Mouse (Mus musculus): ENCODE measurements around the gene Csmd2. TPM values are rescaled to one million over a fixed set of nuclear protein-coding genes. Genes with fewer than 3 reads are reported as not detected.
"Not testable (repeated sequence)": the region's sequence is repeated elsewhere in the genome, so short reads cannot be mapped to it uniquely, and the experiment has no call there.

Csmd2 gene
- polyA plus RNA-seq, 1 experiment from 2014 or later: 4.5 TPM

GRCm38 (mm10) chr4:128492055-128492454 lies 504.4 kb downstream of the Csmd2 start:
- Histone ChIP-seq H3K27me3 (no peaks in the 10 kb centered on the region), H3K4me2 (no peak overlapping the region), H3K9me3 (replicated peaks) (no peaks in the 10 kb centered on the region), H3K9ac (no peak overlapping the region), H3K4me1 (peaks cover 18% of the 10 kb centered on the region), H3K27ac (peak overlapping the region; percentile 49; the same call in 1 of the 2 replicates), H3K36me3 (ENCODE audit: poor library complexity, severe bottlenecking) (peaks cover 7% of the 10 kb centered on the region; the same call in 1 of the 2 replicates), H3K4me3 (no peak overlapping the region)
- ATAC-seq: peak; percentile 88
- WGBS: 19% methylated on average over 8 of the region's 8 CpGs

- H3K27me3 ChIP-seq: no peaks in the 10 kb centered on the region
- no peak overlapping the region for H3K27ac ChIP-seq
- ATAC-seq: no peak
- no peak overlapping the region for H3K4me3 ChIP-seq
- no peaks in the 10 kb centered on the region; the same call in 1 of the 2 replicates for H3K36me3 ChIP-seq (ENCODE audit: poor library complexity, severe bottlenecking)
- H3K9ac ChIP-seq: no peak overlapping the region
- no peaks in the 10 kb centered on the region; the same call in 1 of the 2 replicates for H3K9me3 ChIP-seq (replicated peaks)
- H3K4me1 ChIP-seq: no peaks in the 10 kb centered on the region
- WGBS: 84% methylated on average over 2 of the region's 2 CpGs
- no peak overlapping the region for H3K4me2 ChIP-seq
Measured at GRCm38 (mm10) chr4:128499980-128500379, 512.3 kb downstream of the Csmd2 start.

GRCm38 (mm10) chr4:128506878-128507277 lies 519.2 kb downstream of the Csmd2 start:
- Histone ChIP-seq H3K36me3 (ENCODE audit: poor library complexity, severe bottlenecking) (no peaks in the 10 kb centered on the region), H3K4me2 (no peak overlapping the region), H3K4me1 (no peaks in the 10 kb centered on the region), H3K27me3 (no peaks in the 10 kb centered on the region), H3K4me3 (no peak overlapping the region), H3K9me3 (replicated peaks) (no peaks in the 10 kb centered on the region), H3K9ac (no peak overlapping the region), H3K27ac (no peak overlapping the region)
- 73% methylated on average over 10 of the region's 10 CpGs for WGBS
- no peak for ATAC-seq

- 84% methylated on average over 5 of the region's 5 CpGs for WGBS
- Histone ChIP-seq H3K27me3 (no peaks in the 10 kb centered on the region), H3K4me2 (no peak overlapping the region), H3K9me3 (replicated peaks) (no peaks in the 10 kb centered on the region), H3K4me3 (no peak overlapping the region), H3K4me1 (no peaks in the 10 kb centered on the region), H3K27ac (no peak overlapping the region), H3K9ac (no peak overlapping the region), H3K36me3 (ENCODE audit: poor library complexity, severe bottlenecking) (no peaks in the 10 kb centered on the region)
- ATAC-seq: no peak
Measured at GRCm38 (mm10) chr4:128509885-128510284, 522.2 kb downstream of the Csmd2 start.

GRCm38 (mm10) chr4:128514496-128514895 lies 526.8 kb downstream of the Csmd2 start:
- no peaks in the 10 kb centered on the region for H3K27me3 ChIP-seq
- H3K4me1 ChIP-seq: no peaks in the 10 kb centered on the region
- H3K9ac ChIP-seq: no peak overlapping the region
- no peak for ATAC-seq
- 0 out of 2 replicates have a peak, but pooled peaks cover 3% of the 10 kb centered on the region for H3K36me3 ChIP-seq (ENCODE audit: poor library complexity, severe bottlenecking)
- WGBS: 70% methylated on average over 5 of the region's 5 CpGs
- no peak overlapping the region for H3K4me2 ChIP-seq
- no peaks in the 10 kb centered on the region for H3K9me3 ChIP-seq (replicated peaks)
- no peak overlapping the region for H3K4me3 ChIP-seq
- H3K27ac ChIP-seq: no peak overlapping the region

GRCm38 (mm10) chr4:128521276-128521675 lies 533.6 kb downstream of the Csmd2 start:
- Histone ChIP-seq H3K36me3 (ENCODE audit: poor library complexity, severe bottlenecking) (0 out of 2 replicates have a peak, but pooled peaks cover 6% of the 10 kb centered on the region), H3K9me3 (replicated peaks) (no peaks in the 10 kb centered on the region), H3K27me3 (no peaks in the 10 kb centered on the region), H3K9ac (no peak overlapping the region), H3K27ac (no peak overlapping the region), H3K4me1 (no peaks in the 10 kb centered on the region), H3K4me2 (no peak overlapping the region), H3K4me3 (no peak overlapping the region)
- WGBS: 94% methylated on average over 6 of the region's 6 CpGs
- no peak for ATAC-seq

GRCm38 (mm10) chr4:128543378-128543777 lies 555.7 kb downstream of the Csmd2 start:
- no peaks in the 10 kb centered on the region for H3K27me3 ChIP-seq
- no peak overlapping the region for H3K4me3 ChIP-seq
- H3K36me3 ChIP-seq (ENCODE audit: poor library complexity, severe bottlenecking): 0 out of 2 replicates have a peak, but pooled peaks cover 5% of the 10 kb centered on the region
- ATAC-seq: no peak
- no peak overlapping the region for H3K27ac ChIP-seq
- H3K4me2 ChIP-seq: no peak overlapping the region
- WGBS: 22% methylated on average over 2 of the region's 2 CpGs
- H3K4me1 ChIP-seq: no peaks in the 10 kb centered on the region
- no peaks in the 10 kb centered on the region for H3K9me3 ChIP-seq (replicated peaks)
- no peak overlapping the region for H3K9ac ChIP-seq

- not testable (repeated sequence) for H3K9ac ChIP-seq; H3K27me3 ChIP-seq; ATAC-seq; H3K36me3 ChIP-seq (ENCODE audit: poor library complexity, severe bottlenecking); H3K4me3 ChIP-seq; H3K4me1 ChIP-seq; H3K27ac ChIP-seq; H3K9me3 ChIP-seq (replicated peaks); H3K4me2 ChIP-seq
- 86% methylated on average over 2 of the region's 2 CpGs for whole genome bisulfite sequencing
Measured at GRCm38 (mm10) chr4:128543956-128544486, 556.4 kb downstream of the Csmd2 start.

GRCm38 (mm10) chr4:128550756-128551155 lies 563.1 kb downstream of the Csmd2 start:
- Histone ChIP-seq H3K27ac (no peak overlapping the region), H3K4me1 (no peaks in the 10 kb centered on the region), H3K4me3 (no peak overlapping the region), H3K4me2 (no peak overlapping the region), H3K27me3 (no peaks in the 10 kb centered on the region), H3K9ac (no peak overlapping the region), H3K9me3 (replicated peaks) (no peaks in the 10 kb centered on the region), H3K36me3 (ENCODE audit: poor library complexity, severe bottlenecking) (0 out of 2 replicates have a peak, but pooled peaks cover 5% of the 10 kb centered on the region)
- 95% methylated on average over 6 of the region's 6 CpGs for WGBS
- no peak for ATAC-seq

GRCm38 (mm10) chr4:128554198-128554597 lies 566.5 kb downstream of the Csmd2 start:
- H3K9ac ChIP-seq: no peak overlapping the region
- no peaks in the 10 kb centered on the region for H3K27me3 ChIP-seq
- no peak overlapping the region for H3K4me2 ChIP-seq
- no peak overlapping the region for H3K4me3 ChIP-seq
- H3K27ac ChIP-seq: no peak overlapping the region
- no peaks in the 10 kb centered on the region for H3K9me3 ChIP-seq (replicated peaks)
- 0 out of 2 replicates have a peak, but pooled peaks cover 3% of the 10 kb centered on the region for H3K36me3 ChIP-seq (ENCODE audit: poor library complexity, severe bottlenecking)
- no peaks in the 10 kb centered on the region for H3K4me1 ChIP-seq
- WGBS: 98% methylated on average over 2 of the region's 2 CpGs
- ATAC-seq: no peak

- 87% methylated on average over 3 of the region's 3 CpGs for WGBS
- no peak for ATAC-seq
Measured at GRCm38 (mm10) chr4:128560327-128560726, 572.7 kb downstream of the Csmd2 start.

GRCm38 (mm10) chr4:128575811-128576210 lies 588.2 kb downstream of the Csmd2 start:
- no peak overlapping the region for H3K4me2 ChIP-seq
- no peaks in the 10 kb centered on the region for H3K4me1 ChIP-seq
- H3K9ac ChIP-seq: no peak overlapping the region
- H3K27ac ChIP-seq: no peak overlapping the region
- peaks cover 38% of the 10 kb centered on the region for H3K36me3 ChIP-seq (ENCODE audit: poor library complexity, severe bottlenecking)
- no peaks in the 10 kb centered on the region for H3K27me3 ChIP-seq
- no peak for ATAC-seq
- H3K4me3 ChIP-seq: no peak overlapping the region
- peaks cover 14% of the 10 kb centered on the region for H3K9me3 ChIP-seq (replicated peaks)
- WGBS: 94% methylated on average over 4 of the region's 4 CpGs

More at GRCm38 (mm10) chr4:128560327-128560726, 572.7 kb downstream of the Csmd2 start:
- Histone ChIP-seq H3K9me3 (replicated peaks) (no peaks in the 10 kb centered on the region), H3K4me2 (no peak overlapping the region), H3K9ac (no peak overlapping the region), H3K27me3 (no peaks in the 10 kb centered on the region), H3K27ac (no peak overlapping the region), H3K36me3 (ENCODE audit: poor library complexity, severe bottlenecking) (0 out of 2 replicates have a peak, but pooled peaks cover 11% of the 10 kb centered on the region), H3K4me1 (no peaks in the 10 kb centered on the region), H3K4me3 (no peak overlapping the region)

GRCm38 (mm10) chr4:128579182-128579581 lies 591.5 kb downstream of the Csmd2 start:
- Histone ChIP-seq H3K27ac (no peak overlapping the region), H3K9ac (no peak overlapping the region), H3K4me1 (no peaks in the 10 kb centered on the region), H3K4me2 (no peak overlapping the region), H3K36me3 (ENCODE audit: poor library complexity, severe bottlenecking) (peaks cover 71% of the 10 kb centered on the region), H3K27me3 (no peaks in the 10 kb centered on the region), H3K4me3 (no peak overlapping the region), H3K9me3 (replicated peaks) (peaks cover 46% of the 10 kb centered on the region)
- no peak for ATAC-seq
- 62% methylated on average over 4 of the region's 4 CpGs for WGBS

Data from forebrain, embryonic 13.5 days (tissue).